Mouse (Mus musculus) midbrain, embryonic 12.5 days (tissue): ENCODE data around the gene Lefty1. TPM values are rescaled to one million over a fixed set of nuclear protein-coding genes. Genes with fewer than 3 reads are reported as not detected.
A peak's percentile ranks its signal among the peaks of the same experiment; 100 is the strongest.

Source experiments
- ATAC-seq: fragments of 200-750 bp; cut with Nextera tagmentation; 2 replicates; pipeline ENCODE4 v1.8.0; 2017; ENCODE audit warnings: low read depth, moderate TSS enrichment, moderate library complexity; ENCODE audit not compliant: low FRiP score
- H3K27ac ChIP-seq: fragments of 300-500 bp; sonication (generic); replicated peaks from 2 replicates; pipeline ENCODE4 v1.5.1; 2016; ENCODE audit warnings: mild to moderate bottlenecking
- H3K27me3 ChIP-seq: fragments of 300-500 bp; sonication (generic); 2 replicates; pipeline ENCODE4 v1.6.1; 2016; ENCODE audit warnings: mild to moderate bottlenecking
- H3K36me3 ChIP-seq: fragments of 300-500 bp; sonication (generic); 2 replicates; pipeline ENCODE4 v1.6.1; 2016
- H3K4me1 ChIP-seq: fragments of 300-500 bp; sonication (generic); 2 replicates; pipeline ENCODE4 v1.6.1; 2016
- H3K4me2 ChIP-seq: fragments of 300-500 bp; sonication (generic); replicated peaks from 2 replicates; pipeline ENCODE4 v1.6.1; 2016; ENCODE audit warnings: mild to moderate bottlenecking, moderate library complexity
- H3K4me3 ChIP-seq: fragments of 300-500 bp; sonication (generic); 2 replicates; pipeline ENCODE4 v1.5.1; 2016; ENCODE audit warnings: mild to moderate bottlenecking
- H3K9ac ChIP-seq: fragments of 300-500 bp; sonication (generic); replicated peaks from 2 replicates; pipeline ENCODE4 v1.6.1; 2016; ENCODE audit warnings: mild to moderate bottlenecking, moderate library complexity
- H3K9me3 ChIP-seq: fragments of 300-500 bp; sonication (generic); 2 replicates; pipeline ENCODE4 v1.6.1; 2016; ENCODE audit warnings: mild to moderate bottlenecking
- WGBS: fragments of 180-500 bp; shearing (Covaris S2); methylation state at CpG from one replicate; pipeline ENCODE4 v1.1.7; 2016; 5-methylcytosine and 5-hydroxymethylcytosine counted together
- polyA plus RNA-seq: library from polyadenylated mRNA; unstranded; fragments of >200 nt; fragmentation: Nextera tagmentation; extraction: Ambion mirVana; gene quantifications from 2 replicates; pipeline ENCODE4 v1.2.1, GENCODE M21; 2016

Gene Lefty1
- polyA plus RNA-seq, 1 experiment from 2014 or later, result 1.6 TPM

DNA sequence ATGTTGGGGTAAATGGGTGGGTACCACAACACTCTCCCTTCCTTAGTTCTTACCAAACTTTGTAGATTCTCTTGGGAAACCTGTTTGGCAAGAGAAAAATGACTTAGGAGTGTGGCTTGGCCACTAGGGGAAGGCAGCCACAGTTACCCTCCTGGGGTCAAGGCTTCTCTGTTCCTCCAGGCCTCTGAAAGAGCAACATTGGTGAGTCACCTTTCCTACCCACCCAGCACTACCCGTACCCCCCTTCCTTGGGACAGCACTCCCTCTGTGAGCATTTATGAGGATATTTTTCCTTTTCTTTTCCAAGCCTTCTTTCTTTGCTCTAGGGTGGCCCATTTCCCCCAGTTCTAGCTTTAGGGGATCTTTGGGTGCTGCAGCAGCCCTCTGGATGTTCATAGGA is 9.1 kb downstream of the Lefty1 start:
- 68% methylated on average over 1 of the region's 1 CpGs for WGBS
- H3K4me1 ChIP-seq, result peaks cover 33% of the 10 kb centered on the region

GRCm38 (mm10) chr1:180944553-180944952 is 9.7 kb downstream of the Lefty1 start:
- Histone ChIP-seq H3K27me3 (peaks cover 56% of the 10 kb centered on the region), H3K4me3 (no peak overlapping the region), H3K9ac (no peak overlapping the region), H3K4me1 (peaks cover 33% of the 10 kb centered on the region), H3K27ac (no peak overlapping the region), H3K9me3 (no peaks in the 10 kb centered on the region), H3K4me2 (no peak overlapping the region), H3K36me3 (no peaks in the 10 kb centered on the region)
- 79% methylated on average over 4 of the region's 4 CpGs for WGBS
- ATAC-seq, result no peak

More for the DNA sequence above, 9.1 kb downstream of the Lefty1 start:
- no peak for ATAC-seq
- peaks cover 56% of the 10 kb centered on the region for H3K27me3 ChIP-seq
- H3K9me3 ChIP-seq, result no peaks in the 10 kb centered on the region
- H3K4me3 ChIP-seq, result no peak overlapping the region
- H3K9ac ChIP-seq, result no peak overlapping the region
- no peaks in the 10 kb centered on the region for H3K36me3 ChIP-seq
- no peak overlapping the region for H3K4me2 ChIP-seq
- no peak overlapping the region for H3K27ac ChIP-seq

DNA sequence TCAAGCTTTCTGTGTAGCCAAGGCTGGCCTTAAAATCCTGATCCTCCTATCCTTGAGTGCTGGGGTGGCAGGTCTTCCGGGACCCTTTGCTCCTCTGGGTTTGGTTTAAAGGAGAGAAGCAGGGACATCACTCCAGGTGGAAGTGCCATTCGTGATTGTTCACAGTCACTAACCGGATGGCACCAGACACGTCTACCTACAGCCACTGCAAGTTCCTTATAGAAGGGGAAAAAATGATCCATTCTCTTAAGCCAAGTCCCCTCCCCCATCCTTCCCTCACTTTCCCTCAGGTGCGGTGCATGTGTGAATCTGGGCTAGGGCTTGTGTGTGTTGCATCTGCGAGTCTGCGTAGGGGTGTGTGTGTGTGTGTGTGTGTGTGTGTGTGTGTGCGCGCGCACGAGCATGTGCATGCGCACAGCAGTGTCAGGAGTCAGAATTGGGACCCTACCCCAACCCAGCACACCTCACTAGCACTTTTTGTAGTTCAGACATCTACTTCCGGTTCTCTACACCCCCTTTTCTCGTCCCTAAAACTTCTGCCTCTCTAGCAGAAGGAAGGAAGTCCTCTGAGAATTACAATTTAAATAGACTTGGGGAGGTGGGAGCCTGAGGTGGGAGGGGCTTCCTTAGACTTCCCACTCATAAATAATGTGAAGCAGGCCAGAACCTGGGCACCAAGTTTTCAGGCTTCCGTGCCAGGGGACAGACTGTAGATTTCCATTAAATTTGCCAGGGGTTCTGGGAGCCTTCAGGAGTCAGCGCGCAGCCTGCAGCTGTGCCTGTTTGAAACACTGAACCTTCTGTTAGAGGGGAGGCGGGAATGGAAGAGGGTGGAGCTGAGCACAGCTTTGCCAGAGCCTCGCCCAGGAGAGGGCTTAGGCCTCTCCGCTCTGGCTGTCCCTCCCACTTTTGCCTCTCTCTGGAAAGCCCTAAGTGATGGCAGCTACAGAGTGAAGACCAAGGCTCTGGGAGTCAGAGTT is 10.5 kb downstream of the Lefty1 start:
- Histone ChIP-seq H3K4me1 (peaks cover 33% of the 10 kb centered on the region), H3K9ac (no peak overlapping the region), H3K36me3 (no peaks in the 10 kb centered on the region), H3K4me3 (no peak overlapping the region), H3K4me2 (peak overlapping the region; percentile 6; the same call in 1 of the 2 replicates), H3K9me3 (no peaks in the 10 kb centered on the region), H3K27me3 (peaks cover 51% of the 10 kb centered on the region), H3K27ac (0 out of 2 replicates have a peak overlapping the region, but pooled peaks have one; percentile 10)
- no peak for ATAC-seq
- WGBS, result 36% methylated on average over 20 of the region's 20 CpGs

DNA sequence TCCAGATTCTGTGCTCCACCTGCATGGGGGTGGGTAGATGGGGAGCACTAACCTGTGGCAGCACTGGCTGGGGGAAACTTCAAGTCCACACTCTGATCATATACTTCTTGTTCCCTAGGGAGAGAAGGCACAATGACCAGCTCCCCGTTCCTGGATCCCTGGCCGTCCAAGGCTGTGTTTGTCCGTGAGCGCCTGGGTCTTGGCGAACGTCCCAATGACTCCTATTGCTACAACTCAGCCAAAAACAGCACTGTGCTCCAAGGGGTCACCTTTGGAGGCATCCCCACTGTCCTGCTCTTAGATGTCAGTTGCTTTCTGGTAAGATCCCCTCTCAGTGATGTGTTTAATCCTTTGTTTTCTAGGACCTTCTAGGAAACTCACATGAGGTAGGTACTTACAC is 11.6 kb downstream of the Lefty1 start:
- 91% methylated on average over 6 of the region's 6 CpGs for WGBS
- H3K9me3 ChIP-seq, result no peaks in the 10 kb centered on the region
- peaks cover 28% of the 10 kb centered on the region for H3K4me1 ChIP-seq
- no peak overlapping the region for H3K4me3 ChIP-seq
- H3K4me2 ChIP-seq, result no peak overlapping the region
- H3K27me3 ChIP-seq, result peaks cover 40% of the 10 kb centered on the region
- no peak overlapping the region for H3K27ac ChIP-seq
- H3K9ac ChIP-seq, result no peak overlapping the region
- no peaks in the 10 kb centered on the region for H3K36me3 ChIP-seq
- ATAC-seq, result no peak

GRCm38 (mm10) chr1:180952085-180952746 is 17.4 kb downstream of the Lefty1 start:
- H3K9me3 ChIP-seq, result no peaks in the 10 kb centered on the region
- H3K27me3 ChIP-seq, result no peaks in the 10 kb centered on the region
- WGBS, result 92% methylated on average over 6 of the region's 6 CpGs
- no peak for ATAC-seq
- no peaks in the 10 kb centered on the region for H3K36me3 ChIP-seq
- no peaks in the 10 kb centered on the region for H3K4me1 ChIP-seq
- H3K9ac ChIP-seq, result no peak overlapping the region
- no peak overlapping the region for H3K4me2 ChIP-seq
- H3K4me3 ChIP-seq, result no peak overlapping the region
- no peak overlapping the region for H3K27ac ChIP-seq

DNA sequence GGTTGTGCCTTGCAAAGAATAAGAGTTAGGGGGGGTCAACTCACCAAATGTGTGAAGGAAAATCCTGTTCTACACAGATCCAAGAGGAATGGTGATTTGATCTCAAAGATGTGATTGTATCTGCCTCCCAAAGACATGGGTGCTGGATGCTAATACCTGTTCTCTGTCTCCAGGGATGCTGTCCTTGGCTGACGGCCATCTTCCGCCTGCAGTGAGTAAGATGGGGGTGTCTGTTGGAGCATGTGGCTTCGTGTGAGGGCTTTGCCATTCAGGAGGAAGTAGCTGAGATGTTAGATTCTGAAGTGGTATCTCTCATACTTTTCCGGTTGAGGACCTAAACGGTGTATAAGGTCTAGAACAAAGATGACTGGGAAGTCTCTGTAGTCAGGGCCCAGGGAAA is 18.0 kb downstream of the Lefty1 start:
- H3K4me1 ChIP-seq, result no peaks in the 10 kb centered on the region
- no peak overlapping the region for H3K9ac ChIP-seq
- no peak overlapping the region for H3K4me2 ChIP-seq
- H3K36me3 ChIP-seq, result no peaks in the 10 kb centered on the region
- no peak for ATAC-seq
- H3K9me3 ChIP-seq, result no peaks in the 10 kb centered on the region
- no peak overlapping the region for H3K4me3 ChIP-seq
- no peak overlapping the region for H3K27ac ChIP-seq
- H3K27me3 ChIP-seq, result no peaks in the 10 kb centered on the region
- WGBS, result 90% methylated on average over 5 of the region's 5 CpGs

GRCm38 (mm10) chr1:180956401-180956800 is 21.6 kb downstream of the Lefty1 start:
- no peaks in the 10 kb centered on the region for H3K27me3 ChIP-seq
- no peaks in the 10 kb centered on the region for H3K4me1 ChIP-seq
- no peak overlapping the region for H3K4me3 ChIP-seq
- H3K4me2 ChIP-seq, result no peak overlapping the region
- no peak for ATAC-seq
- no peaks in the 10 kb centered on the region for H3K9me3 ChIP-seq
- H3K27ac ChIP-seq, result no peak overlapping the region
- no peak overlapping the region for H3K9ac ChIP-seq
- H3K36me3 ChIP-seq, result no peaks in the 10 kb centered on the region
- WGBS, result 93% methylated on average over 8 of the region's 8 CpGs

DNA sequence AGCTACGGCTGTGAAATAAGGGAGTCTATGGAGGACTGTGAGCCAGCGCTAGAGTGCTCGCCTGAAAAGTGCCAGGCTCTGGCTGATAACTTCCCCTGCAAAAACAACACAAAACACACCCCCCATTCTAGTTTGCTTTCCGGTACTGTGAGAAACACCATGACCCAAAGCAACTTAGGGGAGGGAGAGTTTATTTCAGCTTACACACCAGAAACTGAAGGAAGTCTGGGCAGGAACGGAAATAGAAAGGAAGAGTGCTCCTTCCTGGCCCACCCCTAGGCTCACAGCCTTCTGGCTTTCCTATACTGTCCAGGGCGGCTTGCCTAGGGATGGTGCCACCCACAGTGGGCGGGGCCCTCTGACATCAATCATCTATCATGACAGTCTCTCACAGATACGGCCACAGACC is 22.2 kb downstream of the Lefty1 start:
- Histone ChIP-seq H3K4me1 (no peaks in the 10 kb centered on the region), H3K9me3 (no peaks in the 10 kb centered on the region), H3K4me3 (no peak overlapping the region), H3K4me2 (no peak overlapping the region), H3K27me3 (no peaks in the 10 kb centered on the region), H3K36me3 (no peaks in the 10 kb centered on the region), H3K9ac (no peak overlapping the region), H3K27ac (no peak overlapping the region)
- WGBS, result 89% methylated on average over 8 of the region's 8 CpGs
- no peak for ATAC-seq

DNA sequence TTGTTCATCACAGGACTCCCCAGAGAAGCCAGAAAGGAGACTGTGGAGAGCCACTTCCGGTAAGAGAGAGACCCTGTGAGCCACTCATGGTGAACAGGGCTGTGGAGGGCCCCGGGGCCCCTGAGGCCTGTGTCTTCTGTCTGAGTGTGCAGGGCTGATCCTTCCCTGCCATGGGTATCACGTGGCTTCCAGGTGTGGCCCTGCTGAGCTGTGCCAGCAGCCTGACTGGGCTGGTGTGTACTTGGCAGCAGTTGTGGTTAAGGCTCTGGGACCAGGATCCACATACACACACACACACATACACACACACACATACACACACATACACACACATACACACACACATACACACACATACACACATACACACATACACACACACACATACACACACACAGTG is 23.2 kb downstream of the Lefty1 start:
- WGBS, result 94% methylated on average over 3 of the region's 3 CpGs
- H3K4me1 ChIP-seq, result no peaks in the 10 kb centered on the region
- no peak overlapping the region for H3K4me2 ChIP-seq
- H3K9me3 ChIP-seq, result no peaks in the 10 kb centered on the region
- H3K27ac ChIP-seq, result no peak overlapping the region
- no peak overlapping the region for H3K9ac ChIP-seq
- no peaks in the 10 kb centered on the region for H3K27me3 ChIP-seq
- no peaks in the 10 kb centered on the region for H3K36me3 ChIP-seq
- no peak for ATAC-seq
- no peak overlapping the region for H3K4me3 ChIP-seq

DNA sequence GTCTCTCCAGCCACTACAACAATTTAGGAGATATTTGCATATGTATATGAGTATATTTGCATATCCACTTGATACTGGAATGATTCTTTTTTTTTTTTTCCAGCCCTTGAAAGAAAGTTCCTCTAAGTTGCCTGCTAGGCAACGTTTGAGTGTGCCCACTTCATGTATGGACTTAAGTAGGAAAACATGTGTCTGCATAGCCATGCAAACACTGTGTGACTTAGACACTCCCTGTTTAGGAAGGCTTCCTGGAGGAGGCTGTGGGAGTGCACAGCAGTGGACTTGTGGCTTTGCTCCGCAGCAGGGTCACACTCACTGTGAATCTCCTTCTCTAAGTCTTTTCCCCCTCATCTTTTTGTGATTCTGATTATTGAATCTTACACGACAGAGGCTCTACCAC is 24.0 kb downstream of the Lefty1 start:
- no peak overlapping the region for H3K4me3 ChIP-seq
- no peaks in the 10 kb centered on the region for H3K27me3 ChIP-seq
- WGBS, result 68% methylated on average over 3 of the region's 3 CpGs
- no peak overlapping the region for H3K4me2 ChIP-seq
- ATAC-seq, result no peak
- H3K36me3 ChIP-seq, result no peaks in the 10 kb centered on the region
- no peak overlapping the region for H3K9ac ChIP-seq
- no peak overlapping the region for H3K27ac ChIP-seq
- H3K9me3 ChIP-seq, result no peaks in the 10 kb centered on the region
- no peaks in the 10 kb centered on the region for H3K4me1 ChIP-seq

DNA sequence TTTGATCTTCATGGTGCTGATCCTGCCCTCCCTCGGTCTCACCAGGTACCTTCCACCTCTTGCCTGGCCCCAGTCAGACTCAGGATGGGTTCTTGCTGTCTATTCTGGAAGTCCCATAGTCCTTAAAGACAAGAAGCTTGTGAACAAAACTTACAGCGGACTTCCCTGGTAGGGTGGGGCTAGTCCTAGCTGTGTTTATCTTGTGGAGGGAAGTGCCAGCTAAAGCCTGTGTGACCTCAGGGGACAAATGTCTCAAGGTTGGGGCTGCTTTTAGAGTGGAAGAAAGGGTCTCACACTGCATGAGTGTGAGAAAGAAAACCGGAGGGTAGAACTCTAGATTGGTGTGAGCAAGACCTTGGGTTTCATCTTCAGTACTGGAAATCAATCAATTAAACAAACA is 31.0 kb downstream of the Lefty1 start:
- Histone ChIP-seq H3K9me3 (no peaks in the 10 kb centered on the region), H3K36me3 (no peaks in the 10 kb centered on the region), H3K27me3 (no peaks in the 10 kb centered on the region), H3K9ac (no peak overlapping the region), H3K4me1 (no peaks in the 10 kb centered on the region), H3K4me2 (no peak overlapping the region), H3K4me3 (no peak overlapping the region), H3K27ac (no peak overlapping the region)
- WGBS, result 85% methylated on average over 3 of the region's 3 CpGs
- ATAC-seq, result no peak

GRCm38 (mm10) chr1:180966542-180966941 is 31.7 kb downstream of the Lefty1 start:
- WGBS, result 68% methylated on average over 3 of the region's 3 CpGs
- H3K4me3 ChIP-seq, result no peak overlapping the region
- H3K9me3 ChIP-seq, result no peaks in the 10 kb centered on the region
- no peaks in the 10 kb centered on the region for H3K27me3 ChIP-seq
- no peaks in the 10 kb centered on the region for H3K4me1 ChIP-seq
- no peak overlapping the region for H3K9ac ChIP-seq
- H3K4me2 ChIP-seq, result no peak overlapping the region
- H3K27ac ChIP-seq, result no peak overlapping the region
- ATAC-seq, result no peak
- H3K36me3 ChIP-seq, result no peaks in the 10 kb centered on the region
